Mouse (Mus musculus): Measurements from ENCODE around the gene Zfp800.

DNA sequence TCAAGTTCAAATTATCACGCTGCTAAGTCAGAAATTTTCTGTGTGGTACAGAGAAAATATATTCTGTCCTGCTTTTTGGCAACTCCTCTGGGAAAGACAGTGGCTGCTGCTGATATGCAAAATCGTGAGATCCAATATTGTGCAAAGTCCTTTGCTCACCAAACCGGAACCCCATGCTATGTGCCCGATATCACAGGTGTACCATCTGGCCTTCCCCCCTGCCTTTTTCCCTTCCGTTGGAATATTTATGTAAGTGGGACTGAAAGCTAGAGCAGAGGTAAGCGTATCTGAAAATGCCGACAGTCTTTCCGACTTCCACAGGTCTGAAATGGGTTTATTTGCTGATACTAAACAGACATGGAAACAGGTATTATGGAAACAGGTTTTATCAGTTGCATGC, 179.4 kb downstream of the Zfp800 start:
- no peak for TF ChIP-seq CTCF (IDR thresholded peaks at IDR 0.05)
- no peak for TF ChIP-seq EP300 (IDR thresholded peaks at IDR 0.05)

Measured in lung, postnatal 0 days (tissue).